Comparison of ENCODE assay signal across 20 mouse cellular contexts in genomic region chr9:10457900-10458299, GRCm38 (mm10).
DNase-seq lines count a peak whose midpoint lies in the region; ATAC-seq lines count a peak whose summit lies in the region.
"Had no signal": no experiment of that assay in that cellular context is flagged by ENCODE, and none has a peak within 500 bp of the region (broad histone marks: within the 10 kb centered on the region; RNA-seq: fewer than 3 reads in every experiment).

No protein-coding gene starts in this region.

- ATAC-seq in frontal cortex, adult (ENCODE audit: low TSS enrichment) = peak; percentile 72
- ATAC-seq: forebrain, embryonic 14.5 days; intestine, embryonic 16.5 days had no signal

- intact Hi-C loops in left cerebral cortex, postnatal 14 days (cut with DNase I) = no loop called here
- intact Hi-C loops in heart, postnatal 36 days (cut with DNase I) = no loop called here

- DNase-seq in frontal cortex, postnatal 14 days (ENCODE audit: low spot score in 2 of 2) = no peak
- DNase-seq in left cerebral cortex, postnatal 14 days (ENCODE audit: low spot score in 2 of 2) = peak; percentile 7 to 11
- no peak for DNase-seq in left cerebral cortex, adult 11 months (ENCODE audit: low spot score)
- DNase-seq in ES-CJ7 (ENCODE audit: low read depth, low spot score) = peak; percentile 27
- DNase-seq in R1 (ENCODE audit: low read depth, low spot score) = peak; percentile 40
- no peak for DNase-seq in cerebellum, postnatal 4 days (ENCODE audit: low spot score in 2 of 2)
- no peak for DNase-seq in heart, postnatal 36 days
- DNase-seq: adrenal gland, postnatal 14 days; B cell, adult 2 months; cerebellum, adult 18-20 months; cerebellum, postnatal 25 days; gastrocnemius, postnatal 10 days; heart, postnatal 14 days; layer of hippocampus, postnatal 36 days; liver; right cerebral cortex, postnatal 14 days; thymus, postnatal 14 days had no signal

Comparison
In these comparisons a context has a peak if more than half of its experiments do, and no peak if none do; other contexts are left out.
1. DNase-seq: peak in left cerebral cortex, postnatal 14 days (2 of 2), ES-CJ7 (single experiment) and R1 (single experiment); none in frontal cortex, postnatal 14 days (0 of 2), left cerebral cortex, adult 11 months (single experiment), cerebellum, postnatal 4 days (0 of 2) and heart, postnatal 36 days (0 of 2).